Mouse (Mus musculus) kidney, postnatal 0 days (tissue): ENCODE measurements around the gene Gm28043. TPM values are rescaled to one million over a fixed set of nuclear protein-coding genes. Genes with fewer than 3 reads are reported as not detected.

Source experiments
- ATAC-seq: fragments of 200-750 bp; cut with Nextera tagmentation; replicated peaks from 2 replicates; pipeline ENCODE4 v1.8.0; 2017; ENCODE audit warnings: low read depth, moderate number of reproducible peaks, moderate TSS enrichment, moderate library complexity; ENCODE audit not compliant: low FRiP score
- DNase-seq: peaks from one replicate; pipeline ENCODE4 v3.0.0-alpha.2; 2016; ENCODE audit warnings: low spot score
- H3K27ac ChIP-seq: fragments of 300-500 bp; sonication (generic); 2 replicates; pipeline ENCODE4 v1.5.1; 2014; ENCODE audit warnings: mild to moderate bottlenecking
- H3K27me3 ChIP-seq: fragments of 300-500 bp; sonication (generic); 2 replicates; pipeline ENCODE4 v1.6.1; 2014; ENCODE audit warnings: low read length, mixed read lengths; ENCODE audit not compliant: insufficient read depth
- H3K36me3 ChIP-seq: fragments of 300-500 bp; sonication (generic); 2 replicates; pipeline ENCODE4 v1.6.1; 2014; ENCODE audit warnings: low read length, mixed read lengths; ENCODE audit not compliant: insufficient read depth
- H3K4me1 ChIP-seq: fragments of 300-500 bp; sonication (generic); replicated peaks from 2 replicates; pipeline ENCODE4 v1.6.1; 2014; ENCODE audit warnings: antibody characterized with exemption, low read length, mixed read lengths; ENCODE audit not compliant: insufficient read depth
- H3K4me2 ChIP-seq: fragments of 300-500 bp; sonication (generic); 2 replicates; pipeline ENCODE4 v1.6.1; 2014; ENCODE audit warnings: mild to moderate bottlenecking, low read length, moderate library complexity, mixed read lengths
- H3K4me3 ChIP-seq: fragments of 300-500 bp; sonication (generic); replicated peaks from 2 replicates; pipeline ENCODE4 v1.5.1; 2014; ENCODE audit warnings: low read depth, low read length
- H3K9ac ChIP-seq: fragments of 300-500 bp; sonication (generic); 2 replicates; pipeline ENCODE4 v1.6.1; 2014; ENCODE audit warnings: low read depth, low read length
- H3K9me3 ChIP-seq: fragments of 300-500 bp; sonication (generic); replicated peaks from 2 replicates; pipeline ENCODE4 v1.6.1; 2016; ENCODE audit warnings: low read length, inconsistent platforms, mixed read lengths
- CTCF ChIP-seq: IDR thresholded peaks from 2 replicates; pipeline ENCODE4 v1.5.1; 2016; ENCODE audit warnings: antibody characterized with exemption, low read depth, mild to moderate bottlenecking, moderate library complexity
- WGBS: fragments of 180-500 bp; shearing (Covaris S2); extraction: QIAGEN DNeasy Blood & Tissue Kit; methylation state at CpG from one replicate; pipeline ENCODE4 v1.1.7; 2014; 5-methylcytosine and 5-hydroxymethylcytosine counted together
- polyA plus RNA-seq: library from polyadenylated mRNA; unstranded; fragments of >200 nt; fragmentation: Nextera tagmentation; extraction: Ambion mirVana; gene quantifications from 2 replicates; pipeline ENCODE4 v1.2.1, GENCODE M21; 2015

The Gm28043 gene
- polyA plus RNA-seq, 1 experiment from 2014 or later, result 2.1 TPM

DNA sequence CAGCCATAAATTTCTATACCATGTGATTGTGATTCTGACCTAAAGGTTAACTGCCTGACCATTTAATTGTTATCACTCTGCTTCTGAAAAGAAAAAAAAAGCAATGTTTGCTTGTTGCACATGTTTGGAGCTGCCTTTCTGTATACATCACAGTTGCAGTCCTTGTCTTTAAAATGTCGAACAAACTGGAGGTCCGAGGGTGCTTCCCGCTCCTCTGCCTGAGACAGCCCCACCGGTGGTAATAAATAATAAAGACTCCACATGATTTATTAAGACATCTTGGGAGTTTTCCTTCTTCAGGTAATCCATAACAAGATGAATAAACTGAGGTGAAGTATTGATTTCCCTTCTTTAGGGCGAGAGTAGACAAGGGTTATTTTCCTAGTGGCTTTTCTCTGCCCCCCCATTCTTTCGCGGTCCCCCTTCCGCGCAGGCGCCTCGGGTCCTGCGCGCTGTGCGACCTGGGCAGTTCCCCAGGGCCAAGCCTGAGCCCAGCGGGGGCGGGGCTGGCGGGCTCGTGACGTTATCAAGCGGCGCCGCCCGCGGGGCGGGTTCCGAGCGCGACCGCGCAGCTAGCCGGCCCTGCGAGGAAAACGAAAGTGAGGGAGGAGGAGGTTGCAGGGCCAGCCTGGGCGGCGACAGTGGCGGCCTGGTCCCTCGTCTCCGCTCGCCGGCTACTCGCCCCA lies 45.5 kb downstream of the Gm28043 start, which contains the start of gene Cmtr1:
Cmtr1 (plus strand) TSS at position 520 of the 686 bp plus-strand sequence.
- TF ChIP-seq CTCF, result no peak
- Histone ChIP-seq H3K4me3 (peak within 1 kb of the TSS; percentile 97), H3K27ac (peak within 1 kb of the TSS; percentile 95), H3K27me3 (no peaks in the 10 kb centered on the region), H3K9ac (peak within 1 kb of the TSS; percentile 95), H3K36me3 (peaks cover 14% of the 10 kb centered on the region; the same call in 1 of the 2 replicates), H3K4me1 (no peaks in the 10 kb centered on the region), H3K4me2 (peak within 1 kb of the TSS; percentile 90), H3K9me3 (no peaks in the 10 kb centered on the region)
- ATAC-seq, result peak; percentile 99
- DNase-seq, result peak; percentile 95
- WGBS, result under 1% methylated on average over 40 of the region's 41 CpGs

- 0 out of 2 replicates have a peak, but pooled peaks have one; percentile 18 for TF ChIP-seq CTCF
- Histone ChIP-seq H3K4me2 (peak overlapping the region; percentile 90), H3K4me1 (no peaks in the 10 kb centered on the region), H3K4me3 (peak overlapping the region; percentile 97), H3K27ac (peak overlapping the region; percentile 95), H3K9me3 (no peaks in the 10 kb centered on the region), H3K27me3 (no peaks in the 10 kb centered on the region), H3K9ac (peak overlapping the region; percentile 95), H3K36me3 (peaks cover 14% of the 10 kb centered on the region; the same call in 1 of the 2 replicates)
- ATAC-seq (peak; percentile 57), DNase-seq (peak; percentile 54)
- WGBS, result under 1% methylated on average over 40 of the region's 41 CpGs
Observed at GRCm38 (mm10) chr17:29660762-29661391, 46.2 kb downstream of the Gm28043 start.

DNA sequence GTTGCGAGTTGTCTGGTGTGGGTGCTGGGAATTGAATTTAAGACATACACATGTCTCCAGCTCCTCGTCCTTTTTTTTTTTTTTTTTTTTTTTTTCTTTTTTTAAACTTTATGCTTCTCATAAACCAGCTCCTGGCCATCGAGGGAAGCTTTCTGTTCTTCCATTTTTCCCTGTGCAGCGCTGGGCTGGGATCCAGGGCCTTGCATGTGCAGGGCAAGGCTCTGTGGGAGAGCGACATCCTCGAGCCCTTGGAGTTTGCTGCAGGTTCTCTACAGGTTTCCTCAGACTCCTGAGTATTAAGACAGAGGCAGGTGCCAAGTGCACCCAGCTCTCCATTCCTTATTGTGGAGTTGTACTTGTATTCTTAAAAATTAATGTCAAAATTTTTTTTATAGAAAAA lies 47.5 kb downstream of the Gm28043 start:
- Histone ChIP-seq H3K9me3 (no peaks in the 10 kb centered on the region), H3K4me3 (no peak overlapping the region), H3K9ac (no peak overlapping the region), H3K27ac (no peak overlapping the region), H3K4me1 (no peaks in the 10 kb centered on the region), H3K27me3 (no peaks in the 10 kb centered on the region), H3K36me3 (peaks cover 21% of the 10 kb centered on the region; the same call in 1 of the 2 replicates), H3K4me2 (no peak overlapping the region)
- WGBS, result 95% methylated on average over 6 of the region's 6 CpGs
- no peak for ATAC-seq
- no peak for DNase-seq
- no peak for TF ChIP-seq CTCF

DNA sequence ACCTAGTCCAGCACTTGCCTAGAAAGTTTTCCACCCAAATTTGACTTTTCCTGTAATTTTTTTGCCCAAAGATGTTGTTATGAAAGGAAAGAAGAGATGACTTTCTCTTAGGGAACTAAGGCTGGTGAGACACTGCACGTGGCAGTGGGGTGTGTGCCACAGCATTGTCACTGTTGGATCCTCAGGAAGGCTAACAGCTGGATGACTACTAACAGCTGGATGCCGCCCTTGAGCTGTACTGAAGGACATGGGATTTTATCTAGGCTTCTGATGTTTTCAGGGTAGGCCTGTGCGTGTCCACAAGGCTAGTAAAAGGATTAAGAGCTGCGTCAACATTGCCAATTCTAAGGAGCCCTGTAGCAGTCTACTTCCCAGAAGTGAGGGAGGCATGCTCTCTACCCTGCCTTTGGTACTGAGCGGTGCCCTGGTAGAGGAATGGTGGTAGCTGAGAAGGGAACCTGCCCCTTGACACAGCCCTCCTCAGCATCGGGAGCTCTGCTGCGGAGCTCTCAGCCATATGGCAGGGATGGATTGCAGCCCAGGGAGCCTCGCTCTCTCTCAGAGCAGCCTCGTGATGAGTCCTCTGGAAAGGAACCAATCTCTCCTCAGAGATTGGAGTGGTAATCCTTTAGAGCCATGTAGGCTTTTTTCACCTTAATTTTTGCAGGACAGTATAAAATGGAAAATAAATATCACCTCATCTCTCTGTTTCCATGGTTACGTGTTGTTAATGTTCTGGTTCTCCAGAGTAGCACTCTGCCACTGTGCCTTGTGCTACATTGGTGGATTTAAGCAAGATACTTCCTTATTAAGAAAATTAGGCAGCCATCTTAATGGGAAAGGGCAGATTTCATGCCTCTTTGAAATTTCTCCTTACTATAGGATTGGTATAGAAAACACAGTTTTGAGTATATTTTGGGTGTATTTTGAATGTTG lies 53.6 kb downstream of the Gm28043 start:
- H3K4me1 ChIP-seq, result no peaks in the 10 kb centered on the region
- H3K4me2 ChIP-seq, result no peak overlapping the region
- H3K27me3 ChIP-seq, result no peaks in the 10 kb centered on the region
- H3K27ac ChIP-seq, result no peak overlapping the region
- H3K36me3 ChIP-seq, result peaks cover 28% of the 10 kb centered on the region
- no peak for DNase-seq
- ATAC-seq, result no peak
- no peak overlapping the region for H3K4me3 ChIP-seq
- no peak for TF ChIP-seq CTCF
- 81% methylated on average over 10 of the region's 10 CpGs for WGBS
- H3K9me3 ChIP-seq, result no peaks in the 10 kb centered on the region
- H3K9ac ChIP-seq, result no peak overlapping the region

DNA sequence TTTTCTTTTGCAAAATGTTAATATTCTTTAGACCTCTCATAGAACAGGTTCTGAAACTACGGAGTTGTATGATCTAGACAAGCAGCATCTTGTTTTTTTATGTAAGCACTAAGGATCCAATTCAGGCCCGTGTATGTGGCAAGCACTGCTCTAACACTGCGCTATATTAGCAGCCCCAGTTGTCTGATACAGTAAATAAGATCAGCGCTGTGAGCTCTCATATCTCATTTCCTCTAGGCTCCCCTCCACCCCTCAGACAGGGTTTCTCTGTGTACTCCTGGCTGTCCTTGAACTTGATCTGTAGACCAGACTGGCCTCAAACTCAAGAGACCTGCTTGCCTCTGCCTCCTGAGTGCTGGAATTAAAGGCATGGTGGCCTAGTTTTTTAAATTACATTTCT lies 54.4 kb downstream of the Gm28043 start:
- H3K4me2 ChIP-seq, result no peak overlapping the region
- no peak overlapping the region for H3K9ac ChIP-seq
- no peak for DNase-seq
- WGBS, result 92% methylated on average over 4 of the region's 4 CpGs
- peaks cover 26% of the 10 kb centered on the region for H3K36me3 ChIP-seq
- no peaks in the 10 kb centered on the region for H3K9me3 ChIP-seq
- no peak overlapping the region for H3K4me3 ChIP-seq
- no peaks in the 10 kb centered on the region for H3K4me1 ChIP-seq
- no peak for TF ChIP-seq CTCF
- no peaks in the 10 kb centered on the region for H3K27me3 ChIP-seq
- no peak overlapping the region for H3K27ac ChIP-seq
- ATAC-seq, result no peak

- DNase-seq (no peak), ATAC-seq (peak; percentile 40; the same call in 1 of the 2 replicates)
- Histone ChIP-seq H3K4me2 (no peak overlapping the region), H3K9ac (no peak overlapping the region), H3K4me3 (no peak overlapping the region), H3K9me3 (no peaks in the 10 kb centered on the region), H3K4me1 (no peaks in the 10 kb centered on the region), H3K36me3 (peaks cover 23% of the 10 kb centered on the region), H3K27me3 (no peaks in the 10 kb centered on the region), H3K27ac (no peak overlapping the region)
- TF ChIP-seq CTCF, result no peak
Observed at GRCm38 (mm10) chr17:29669936-29670335, 55.3 kb downstream of the Gm28043 start.
